Mouse (Mus musculus) midbrain, embryonic 12.5 days (tissue): ENCODE measurements at regions not wholly inside any gene's neighbourhood (a gene's known extent, or its start where the extent isn't known, plus 50 kb on each side); places are given as distances from the start of the nearest gene placed in this dataset.

ENCODE experiments used
- ATAC-seq: fragments of 200-750 bp; cut with Nextera tagmentation; 2 replicates; pipeline ENCODE4 v1.8.0; 2017; ENCODE audit warnings: low read depth, moderate TSS enrichment, moderate library complexity; ENCODE audit not compliant: low FRiP score
- H3K27ac ChIP-seq: fragments of 300-500 bp; sonication (generic); replicated peaks from 2 replicates; pipeline ENCODE4 v1.5.1; 2016; ENCODE audit warnings: mild to moderate bottlenecking
- H3K27me3 ChIP-seq: fragments of 300-500 bp; sonication (generic); 2 replicates; pipeline ENCODE4 v1.6.1; 2016; ENCODE audit warnings: mild to moderate bottlenecking
- H3K36me3 ChIP-seq: fragments of 300-500 bp; sonication (generic); 2 replicates; pipeline ENCODE4 v1.6.1; 2016
- H3K4me1 ChIP-seq: fragments of 300-500 bp; sonication (generic); 2 replicates; pipeline ENCODE4 v1.6.1; 2016
- H3K4me2 ChIP-seq: fragments of 300-500 bp; sonication (generic); replicated peaks from 2 replicates; pipeline ENCODE4 v1.6.1; 2016; ENCODE audit warnings: mild to moderate bottlenecking, moderate library complexity
- H3K4me3 ChIP-seq: fragments of 300-500 bp; sonication (generic); 2 replicates; pipeline ENCODE4 v1.5.1; 2016; ENCODE audit warnings: mild to moderate bottlenecking
- H3K9ac ChIP-seq: fragments of 300-500 bp; sonication (generic); replicated peaks from 2 replicates; pipeline ENCODE4 v1.6.1; 2016; ENCODE audit warnings: mild to moderate bottlenecking, moderate library complexity
- H3K9me3 ChIP-seq: fragments of 300-500 bp; sonication (generic); 2 replicates; pipeline ENCODE4 v1.6.1; 2016; ENCODE audit warnings: mild to moderate bottlenecking
- whole genome bisulfite sequencing: fragments of 180-500 bp; shearing (Covaris S2); methylation state at CpG from one replicate; pipeline ENCODE4 v1.1.7; 2016; 5-methylcytosine and 5-hydroxymethylcytosine counted together

DNA sequence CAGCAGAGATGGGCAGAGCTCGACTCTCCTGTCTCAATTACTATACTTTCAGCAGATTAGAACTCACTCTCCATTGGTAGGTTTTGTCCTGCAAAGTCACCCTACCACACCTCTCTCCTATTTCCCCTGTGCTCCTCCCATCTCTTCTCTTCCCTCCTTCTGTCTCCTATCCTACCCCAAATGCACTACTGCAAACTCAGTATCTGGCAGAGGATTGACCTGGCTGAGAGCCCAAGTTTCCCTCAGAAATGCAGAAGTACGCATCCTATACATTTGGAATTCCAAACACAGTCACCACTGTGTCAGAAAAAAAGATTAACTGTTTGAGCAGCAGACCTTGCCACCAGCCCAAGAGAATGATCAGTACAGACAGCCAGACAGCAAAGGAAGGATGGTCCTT lies 163.4 kb downstream of the Rpl10-ps3 start:
- Histone ChIP-seq H3K9ac (no peak overlapping the region), H3K36me3 (no peaks in the 10 kb centered on the region), H3K4me3 (no peak overlapping the region), H3K27ac (no peak overlapping the region), H3K9me3 (no peaks in the 10 kb centered on the region), H3K4me2 (no peak overlapping the region), H3K4me1 (no peaks in the 10 kb centered on the region), H3K27me3 (no peaks in the 10 kb centered on the region)
- no peak for ATAC-seq
- 68% methylated on average over 2 of the region's 2 CpGs for WGBS

DNA sequence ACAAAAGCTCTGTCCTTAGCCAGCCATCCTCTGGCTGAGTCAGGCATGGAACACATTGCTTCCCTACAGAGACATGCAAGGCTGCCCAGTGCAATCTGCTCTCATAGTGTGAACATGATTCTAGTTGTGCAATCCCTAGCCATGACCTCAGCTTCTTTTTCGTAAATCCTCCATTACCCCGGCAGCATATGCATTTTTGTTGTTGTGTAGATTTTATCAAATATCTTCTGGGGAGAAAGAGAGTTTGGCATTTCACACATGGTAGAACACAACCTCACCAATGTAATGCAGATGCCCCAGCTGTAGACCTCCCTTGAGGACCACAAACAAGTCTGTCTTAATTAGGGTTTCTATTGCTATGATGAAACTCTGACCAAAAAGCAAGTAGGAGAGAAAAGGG lies 168.6 kb downstream of the Rpl10-ps3 start:
- Histone ChIP-seq H3K4me1 (no peaks in the 10 kb centered on the region), H3K27me3 (no peaks in the 10 kb centered on the region), H3K27ac (no peak overlapping the region), H3K9me3 (no peaks in the 10 kb centered on the region), H3K4me2 (no peak overlapping the region), H3K4me3 (no peak overlapping the region), H3K9ac (no peak overlapping the region), H3K36me3 (no peaks in the 10 kb centered on the region)
- no peak for ATAC-seq
- 93% methylated on average over 2 of the region's 2 CpGs for WGBS

GRCm38 (mm10) chr9:50171826-50172464 lies 172.8 kb downstream of the Rpl10-ps3 start:
- Histone ChIP-seq H3K4me2 (0 out of 2 replicates have a peak overlapping the region, but pooled peaks have one; percentile 21), H3K4me1 (no peaks in the 10 kb centered on the region), H3K36me3 (no peaks in the 10 kb centered on the region), H3K9ac (no peak overlapping the region), H3K27me3 (no peaks in the 10 kb centered on the region), H3K9me3 (no peaks in the 10 kb centered on the region), H3K27ac (no peak overlapping the region), H3K4me3 (no peak overlapping the region)
- WGBS = 32% methylated on average over 7 of the region's 7 CpGs
- no peak for ATAC-seq

- Histone ChIP-seq H3K27me3 (no peaks in the 10 kb centered on the region), H3K27ac (no peak overlapping the region), H3K36me3 (no peaks in the 10 kb centered on the region), H3K9me3 (no peaks in the 10 kb centered on the region), H3K4me1 (no peaks in the 10 kb centered on the region), H3K4me3 (no peak overlapping the region), H3K4me2 (no peak overlapping the region), H3K9ac (no peak overlapping the region)
- ATAC-seq = no peak
- 81% methylated on average over 2 of the region's 2 CpGs for WGBS
Observed at GRCm38 (mm10) chr9:50171164-50171563, 173.6 kb downstream of the Rpl10-ps3 start.

DNA sequence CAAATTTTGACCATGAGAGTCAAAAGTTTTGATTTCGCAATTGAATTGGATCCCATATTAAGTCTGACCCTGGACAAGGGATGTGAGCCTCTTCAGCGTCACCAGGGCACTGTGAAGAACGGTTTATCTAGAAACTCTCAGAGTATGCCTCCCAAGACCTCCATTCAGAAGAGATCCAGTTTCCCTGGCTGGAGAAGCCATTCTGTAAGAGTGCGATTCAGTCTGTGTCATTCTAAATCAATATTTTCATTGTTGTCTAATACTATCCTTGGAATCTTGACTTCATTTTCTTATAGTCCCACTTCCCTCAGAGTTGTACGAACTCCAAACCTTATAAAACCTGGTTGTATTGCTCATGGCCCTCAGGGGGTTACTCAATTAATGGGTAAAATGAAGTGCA lies 174.1 kb downstream of the Rpl10-ps3 start:
- H3K9ac ChIP-seq = no peak overlapping the region
- ATAC-seq = no peak
- H3K4me1 ChIP-seq = no peaks in the 10 kb centered on the region
- H3K9me3 ChIP-seq = no peaks in the 10 kb centered on the region
- WGBS = 92% methylated on average over 5 of the region's 5 CpGs
- H3K27ac ChIP-seq = no peak overlapping the region
- H3K4me3 ChIP-seq = no peak overlapping the region
- H3K27me3 ChIP-seq = no peaks in the 10 kb centered on the region
- no peaks in the 10 kb centered on the region for H3K36me3 ChIP-seq
- H3K4me2 ChIP-seq = no peak overlapping the region

DNA sequence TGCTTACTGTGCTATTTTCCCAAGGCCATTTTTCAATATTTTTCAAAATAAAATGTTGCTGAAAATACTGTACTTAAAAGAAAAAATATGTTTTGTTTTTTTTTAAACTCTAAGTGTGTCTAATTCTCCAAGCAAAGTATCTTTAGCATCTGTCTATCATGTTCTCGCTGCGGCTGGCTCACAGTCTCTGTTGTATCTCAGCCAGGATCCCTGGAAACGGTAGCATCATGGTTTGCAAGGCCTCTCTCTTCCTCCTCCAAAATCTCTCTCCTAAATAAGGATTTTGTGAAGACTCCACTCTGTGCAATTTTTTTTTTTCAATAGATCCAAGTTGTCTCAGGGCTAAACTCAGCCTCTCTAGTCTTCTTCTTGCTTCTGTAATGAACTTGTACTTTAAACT lies 190.2 kb downstream of the Rpl10-ps3 start:
- H3K36me3 ChIP-seq = no peaks in the 10 kb centered on the region
- no peaks in the 10 kb centered on the region for H3K27me3 ChIP-seq
- no peaks in the 10 kb centered on the region for H3K4me1 ChIP-seq
- no peak overlapping the region for H3K27ac ChIP-seq
- 95% methylated on average over 3 of the region's 3 CpGs for WGBS
- no peaks in the 10 kb centered on the region for H3K9me3 ChIP-seq
- ATAC-seq = no peak
- no peak overlapping the region for H3K4me2 ChIP-seq
- H3K9ac ChIP-seq = no peak overlapping the region
- no peak overlapping the region for H3K4me3 ChIP-seq

GRCm38 (mm10) chr9:50150091-50150490 lies 194.7 kb downstream of the Rpl10-ps3 start:
- Histone ChIP-seq H3K4me2 (no peak overlapping the region), H3K36me3 (no peaks in the 10 kb centered on the region), H3K4me1 (no peaks in the 10 kb centered on the region; the same call in 1 of the 2 replicates), H3K9me3 (no peaks in the 10 kb centered on the region), H3K9ac (no peak overlapping the region), H3K4me3 (no peak overlapping the region), H3K27me3 (no peaks in the 10 kb centered on the region), H3K27ac (no peak overlapping the region)
- ATAC-seq = no peak

GRCm38 (mm10) chr9:50142756-50143155 lies 202.0 kb downstream of the Rpl10-ps3 start:
- Histone ChIP-seq H3K4me2 (no peak overlapping the region), H3K4me3 (no peak overlapping the region), H3K36me3 (no peaks in the 10 kb centered on the region), H3K4me1 (peaks cover 7% of the 10 kb centered on the region; the same call in 1 of the 2 replicates), H3K27me3 (no peaks in the 10 kb centered on the region), H3K9me3 (no peaks in the 10 kb centered on the region), H3K27ac (no peak overlapping the region), H3K9ac (no peak overlapping the region)
- no peak for ATAC-seq
- 67% methylated on average over 1 of the region's 1 CpGs for WGBS

DNA sequence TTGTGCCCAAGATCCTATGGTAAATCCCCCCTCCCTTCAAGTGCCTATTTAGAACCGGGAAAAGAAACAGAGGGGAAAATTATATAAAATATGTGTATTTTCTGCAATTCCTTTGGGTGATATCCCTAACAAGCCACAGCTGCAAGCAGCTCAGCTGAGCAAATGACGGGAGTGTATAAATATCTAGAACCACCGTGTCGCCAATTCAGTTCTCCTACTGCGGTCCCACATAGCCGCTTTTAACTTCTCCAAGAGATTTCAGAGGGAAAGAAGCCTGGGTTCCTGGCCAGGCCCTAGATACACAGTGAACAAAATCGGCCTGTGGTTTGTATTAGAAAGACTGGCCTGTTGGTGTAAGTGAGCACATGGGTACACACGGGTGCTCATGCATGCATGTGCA lies 202.7 kb downstream of the Rpl10-ps3 start:
- ATAC-seq = no peak

GRCm38 (mm10) chr9:50141176-50141575 lies 203.6 kb downstream of the Rpl10-ps3 start:
- no peak overlapping the region for H3K4me3 ChIP-seq
- H3K27ac ChIP-seq = no peak overlapping the region
- no peaks in the 10 kb centered on the region for H3K27me3 ChIP-seq
- H3K9me3 ChIP-seq = no peaks in the 10 kb centered on the region
- peaks cover 7% of the 10 kb centered on the region; the same call in 1 of the 2 replicates for H3K4me1 ChIP-seq
- no peaks in the 10 kb centered on the region for H3K36me3 ChIP-seq
- WGBS = 65% methylated on average over 6 of the region's 6 CpGs
- H3K4me2 ChIP-seq = no peak overlapping the region
- no peak overlapping the region for H3K9ac ChIP-seq
- ATAC-seq = no peak

More for the DNA sequence above, 202.7 kb downstream of the Rpl10-ps3 start:
- H3K9ac ChIP-seq = no peak overlapping the region
- H3K4me1 ChIP-seq = peaks cover 7% of the 10 kb centered on the region; the same call in 1 of the 2 replicates
- no peak overlapping the region for H3K27ac ChIP-seq
- no peaks in the 10 kb centered on the region for H3K36me3 ChIP-seq
- H3K27me3 ChIP-seq = no peaks in the 10 kb centered on the region
- no peak overlapping the region for H3K4me3 ChIP-seq
- no peaks in the 10 kb centered on the region for H3K9me3 ChIP-seq
- WGBS = 91% methylated on average over 8 of the region's 8 CpGs
- H3K4me2 ChIP-seq = no peak overlapping the region

DNA sequence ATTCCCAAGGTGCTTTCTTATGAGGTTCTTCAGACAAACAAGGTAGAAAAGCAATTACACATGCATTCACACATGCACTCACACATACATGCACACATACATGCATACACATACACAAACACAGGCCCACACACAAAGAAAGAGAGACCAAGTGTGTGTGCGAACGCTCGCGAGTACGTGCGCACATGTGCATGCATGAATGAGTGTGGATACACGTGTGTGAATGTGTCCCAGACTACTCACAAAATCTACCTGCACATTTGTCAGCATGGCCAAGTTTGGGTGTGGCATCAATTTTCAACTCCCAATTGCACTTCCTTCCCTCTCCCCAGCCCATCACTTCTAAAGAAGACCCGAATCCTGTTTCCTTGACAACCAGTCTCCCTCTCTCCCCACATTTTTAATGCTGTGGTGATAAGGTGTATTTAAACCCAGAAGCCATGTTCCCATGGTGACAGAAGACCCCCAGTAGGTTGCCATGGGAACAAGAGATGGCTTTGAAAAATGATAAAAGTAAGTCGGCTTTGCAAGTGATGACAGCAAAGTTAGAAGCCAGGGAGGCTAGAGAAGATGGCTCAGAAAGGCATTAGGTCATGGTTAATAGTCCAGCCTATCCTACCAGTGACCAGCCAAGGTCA lies 206.3 kb downstream of the Rpl10-ps3 start:
- Histone ChIP-seq H3K27me3 (no peaks in the 10 kb centered on the region), H3K4me3 (no peak overlapping the region), H3K36me3 (no peaks in the 10 kb centered on the region), H3K9ac (no peak overlapping the region), H3K9me3 (no peaks in the 10 kb centered on the region), H3K4me1 (peaks cover 7% of the 10 kb centered on the region; the same call in 1 of the 2 replicates), H3K4me2 (no peak overlapping the region), H3K27ac (no peak overlapping the region)
- ATAC-seq = no peak
- WGBS = 86% methylated on average over 9 of the region's 9 CpGs

- 95% methylated on average over 1 of the region's 1 CpGs for WGBS
- H3K36me3 ChIP-seq = no peaks in the 10 kb centered on the region
- no peak for ATAC-seq
Observed at GRCm38 (mm10) chr9:50136636-50136985, 208.2 kb downstream of the Rpl10-ps3 start.

More at GRCm38 (mm10) chr9:50136636-50136985, 208.2 kb downstream of the Rpl10-ps3 start:
- Histone ChIP-seq H3K4me1 (peaks cover 7% of the 10 kb centered on the region; the same call in 1 of the 2 replicates), H3K4me2 (no peak overlapping the region), H3K27ac (no peak overlapping the region), H3K4me3 (no peak overlapping the region), H3K27me3 (no peaks in the 10 kb centered on the region), H3K9me3 (no peaks in the 10 kb centered on the region), H3K9ac (no peak overlapping the region)
